Mouse (Mus musculus) heart, postnatal 0 days (tissue): ENCODE results near the gene Sppl3.

ENCODE experiments used
- CTCF ChIP-seq: IDR thresholded peaks from 2 replicates; pipeline ENCODE4 v1.5.1; 2016; ENCODE audit warnings: antibody characterized with exemption, control low read depth, low read depth
- EP300 ChIP-seq: IDR thresholded peaks from 2 replicates; pipeline ENCODE4 v1.6.1; 2016; ENCODE audit warnings: antibody characterized with exemption, low read depth

GRCm38 (mm10) chr5:115134234-115135165, 123.6 kb downstream of the Sppl3 start, which contains the start of gene Unc119b:
- TF ChIP-seq EP300 (no peak), CTCF (no peak)
